Mouse (Mus musculus): Measurements from ENCODE around the gene Armcx6. TPM values are rescaled to one million over a fixed set of nuclear protein-coding genes. Genes with fewer than 3 reads are reported as not detected.
A peak's percentile ranks its signal among the peaks of the same experiment; 100 is the strongest.
"Not testable (repeated sequence)": the region's sequence is repeated elsewhere in the genome, so short reads cannot be mapped to it uniquely, and the experiment has no call there.

Armcx6 gene
- total and polyA plus RNA-seq, 2 experiments from 2014 or later: 7.7 to 7.8 TPM

GRCm38 (mm10) chrX:134739160-134739559, 12.1 kb downstream of the Armcx6 start:
- 42% methylated on average over 4 of the region's 4 CpGs for WGBS
- H3K4me2 ChIP-seq (ENCODE audit: low read depth, low read length): no peak overlapping the region
- no peak for DNase-seq (ENCODE audit: low spot score)

DNA sequence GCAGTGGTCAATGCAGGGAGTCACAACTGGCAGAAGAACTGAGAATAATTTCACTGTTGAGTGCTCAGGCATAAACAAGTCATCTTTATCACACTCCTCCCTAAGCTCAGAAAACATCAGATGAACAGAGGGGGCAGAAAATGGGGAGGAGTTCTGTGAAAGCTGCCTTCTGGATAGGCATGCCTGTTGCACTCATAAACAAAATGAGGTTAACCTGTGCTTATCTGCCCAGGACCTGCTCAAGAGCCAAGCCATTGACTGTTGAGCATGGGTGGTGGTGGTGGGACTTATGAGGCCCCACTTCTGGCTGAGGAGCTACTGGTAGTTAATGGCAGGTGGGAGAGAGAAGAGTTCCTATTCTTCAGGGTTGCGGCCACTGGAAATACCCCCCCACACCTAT, 13.4 kb downstream of the Armcx6 start:
- Histone ChIP-seq H3K9me3 (replicated peaks; ENCODE audit: control insufficient read depth, low read length) (no peaks in the 10 kb centered on the region), H3K4me3 (ENCODE audit: low read depth, low read length) (no peak overlapping the region), H3K27me3 (ENCODE audit: control insufficient read depth, insufficient read depth, low read length) (no peaks in the 10 kb centered on the region), H3K27ac (ENCODE audit: low read depth) (no peak overlapping the region), H3K4me1 (ENCODE audit: control insufficient read depth, insufficient read depth) (no peaks in the 10 kb centered on the region), H3K4me2 (ENCODE audit: low read depth, low read length) (no peak overlapping the region), H3K9ac (replicated peaks; ENCODE audit: low read depth, low read length) (no peak overlapping the region), H3K36me3 (replicated peaks; ENCODE audit: control insufficient read depth, insufficient read depth, low read length) (no peaks in the 10 kb centered on the region)
- ATAC-seq (ENCODE audit: insufficient read depth, low read depth): no peak
- no peak for TF ChIP-seq CTCF (IDR thresholded peaks at IDR 0.05; ENCODE audit: low read depth)
- no peak for TF ChIP-seq EP300 (IDR thresholded peaks at IDR 0.05; ENCODE audit: low read depth)
- DNase-seq (ENCODE audit: low spot score): no peak
- 93% methylated on average over 1 of the region's 1 CpGs for WGBS

More at GRCm38 (mm10) chrX:134739160-134739559, 12.1 kb downstream of the Armcx6 start:
- Histone ChIP-seq H3K4me1 (ENCODE audit: control insufficient read depth, insufficient read depth) (no peaks in the 10 kb centered on the region), H3K9me3 (replicated peaks; ENCODE audit: control insufficient read depth, low read length) (no peaks in the 10 kb centered on the region), H3K36me3 (replicated peaks; ENCODE audit: control insufficient read depth, insufficient read depth, low read length) (no peaks in the 10 kb centered on the region), H3K27ac (ENCODE audit: low read depth) (no peak overlapping the region), H3K27me3 (ENCODE audit: control insufficient read depth, insufficient read depth, low read length) (no peaks in the 10 kb centered on the region), H3K4me3 (ENCODE audit: low read depth, low read length) (no peak overlapping the region), H3K9ac (replicated peaks; ENCODE audit: low read depth, low read length) (no peak overlapping the region)
- TF ChIP-seq CTCF (IDR thresholded peaks at IDR 0.05; ENCODE audit: low read depth): no peak
- ATAC-seq (ENCODE audit: insufficient read depth, low read depth): no peak

- TF ChIP-seq CTCF (IDR thresholded peaks at IDR 0.05; ENCODE audit: low read depth) (peak; percentile 68), EP300 (IDR thresholded peaks at IDR 0.05; ENCODE audit: low read depth) (no peak)
- Histone ChIP-seq H3K4me1 (ENCODE audit: control insufficient read depth, insufficient read depth) (no peaks in the 10 kb centered on the region), H3K9me3 (replicated peaks; ENCODE audit: control insufficient read depth, low read length) (no peaks in the 10 kb centered on the region), H3K27me3 (ENCODE audit: control insufficient read depth, insufficient read depth, low read length) (no peaks in the 10 kb centered on the region), H3K4me3 (ENCODE audit: low read depth, low read length) (no peak overlapping the region), H3K4me2 (ENCODE audit: low read depth, low read length) (no peak overlapping the region), H3K36me3 (replicated peaks; ENCODE audit: control insufficient read depth, insufficient read depth, low read length) (no peaks in the 10 kb centered on the region), H3K27ac (ENCODE audit: low read depth) (peak overlapping the region; percentile 30; the same call in 1 of the 2 replicates), H3K9ac (replicated peaks; ENCODE audit: low read depth, low read length) (no peak overlapping the region)
- 32% methylated on average over 4 of the region's 4 CpGs for WGBS
- ATAC-seq (ENCODE audit: insufficient read depth, low read depth) (no peak), DNase-seq (ENCODE audit: low spot score) (peak; percentile 29)
These were observed 21.4 kb downstream of the Armcx6 start for GRCm38 (mm10) chrX:134729778-134730177.

DNA sequence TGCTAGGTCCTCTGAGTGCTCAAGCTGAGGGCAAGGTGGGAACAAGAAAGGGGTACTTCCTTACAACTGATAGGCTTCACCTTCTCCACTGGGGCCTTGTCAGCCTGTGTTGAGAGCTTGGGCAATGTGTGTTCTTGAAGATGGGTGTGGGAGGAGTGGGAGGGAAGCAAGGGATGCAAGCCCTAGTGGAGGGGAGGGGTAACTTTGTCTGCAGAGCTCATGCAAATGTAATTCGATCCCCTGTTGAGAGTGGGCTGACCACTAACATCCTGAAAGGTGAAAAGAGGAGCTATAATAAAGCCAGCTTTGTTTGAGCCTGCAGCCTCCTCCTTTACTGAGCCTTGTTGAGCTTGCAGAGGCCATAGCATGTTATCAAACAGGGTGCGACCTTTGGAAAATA, 27.5 kb downstream of the Armcx6 start:
- H3K4me3 ChIP-seq (ENCODE audit: low read depth, low read length); H3K27ac ChIP-seq (ENCODE audit: low read depth); H3K4me2 ChIP-seq (ENCODE audit: low read depth, low read length); ATAC-seq (ENCODE audit: insufficient read depth, low read depth); H3K27me3 ChIP-seq (ENCODE audit: control insufficient read depth, insufficient read depth, low read length); H3K9me3 ChIP-seq (replicated peaks; ENCODE audit: control insufficient read depth, low read length); H3K9ac ChIP-seq (replicated peaks; ENCODE audit: low read depth, low read length); DNase-seq (ENCODE audit: low spot score); H3K4me1 ChIP-seq (ENCODE audit: control insufficient read depth, insufficient read depth): not testable (repeated sequence)
- peaks cover 12% of the 10 kb centered on the region for H3K36me3 ChIP-seq (replicated peaks; ENCODE audit: control insufficient read depth, insufficient read depth, low read length)
- 59% methylated on average over 1 of the region's 2 CpGs for WGBS

DNA sequence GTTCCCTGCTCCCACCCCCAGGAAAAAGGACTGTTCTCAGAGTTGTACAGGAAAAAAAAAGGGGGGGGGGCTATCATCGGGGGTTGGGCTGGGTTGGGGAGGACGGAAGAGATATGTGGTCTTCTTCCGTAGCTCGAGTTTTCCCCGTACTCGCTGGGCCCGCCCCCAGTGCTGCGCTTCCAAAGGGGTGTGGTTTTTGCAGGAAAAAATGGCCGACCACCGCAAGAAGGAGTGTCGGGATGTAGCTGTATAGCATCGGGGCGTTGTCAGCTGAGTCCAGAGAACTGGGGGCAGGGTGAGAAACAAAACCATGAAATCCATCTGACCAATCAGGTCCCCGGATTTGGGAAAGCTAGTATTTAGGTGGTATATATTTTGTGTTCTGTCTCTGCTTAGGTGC, 32.7 kb downstream of the Armcx6 start:
- no peaks in the 10 kb centered on the region for H3K4me1 ChIP-seq (ENCODE audit: control insufficient read depth, insufficient read depth)
- H3K36me3 ChIP-seq (replicated peaks; ENCODE audit: control insufficient read depth, insufficient read depth, low read length): peaks cover 12% of the 10 kb centered on the region
- H3K9me3 ChIP-seq (replicated peaks; ENCODE audit: control insufficient read depth, low read length): no peaks in the 10 kb centered on the region
- TF ChIP-seq EP300 (IDR thresholded peaks at IDR 0.05; ENCODE audit: low read depth) (no peak), CTCF (IDR thresholded peaks at IDR 0.05; ENCODE audit: low read depth) (no peak)
- 20% methylated on average over 14 of the region's 14 CpGs for WGBS
- peak overlapping the region; percentile 91 for H3K27ac ChIP-seq (ENCODE audit: low read depth)
- peak overlapping the region; percentile 67 for H3K9ac ChIP-seq (replicated peaks; ENCODE audit: low read depth, low read length)
- DNase-seq (ENCODE audit: low spot score) (peak; percentile 63), ATAC-seq (ENCODE audit: insufficient read depth, low read depth) (peak; percentile 81)
- H3K4me2 ChIP-seq (ENCODE audit: low read depth, low read length): peak overlapping the region; percentile 62
- H3K27me3 ChIP-seq (ENCODE audit: control insufficient read depth, insufficient read depth, low read length): no peaks in the 10 kb centered on the region
- H3K4me3 ChIP-seq (ENCODE audit: low read depth, low read length): peak overlapping the region; percentile 62

- peak; percentile 93 for ATAC-seq (ENCODE audit: insufficient read depth, low read depth)
- H3K4me3 ChIP-seq (ENCODE audit: low read depth, low read length): peak within 1 kb of the TSS; percentile 62
- peak within 1 kb of the TSS; percentile 67 for H3K9ac ChIP-seq (replicated peaks; ENCODE audit: low read depth, low read length)
- H3K4me1 ChIP-seq (ENCODE audit: control insufficient read depth, insufficient read depth): no peaks in the 10 kb centered on the region
- H3K36me3 ChIP-seq (replicated peaks; ENCODE audit: control insufficient read depth, insufficient read depth, low read length): peaks cover 12% of the 10 kb centered on the region
- peak within 1 kb of the TSS; percentile 91 for H3K27ac ChIP-seq (ENCODE audit: low read depth)
- 11% methylated on average over 16 of the region's 16 CpGs for WGBS
- no peaks in the 10 kb centered on the region for H3K9me3 ChIP-seq (replicated peaks; ENCODE audit: control insufficient read depth, low read length)
- H3K4me2 ChIP-seq (ENCODE audit: low read depth, low read length): peak within 1 kb of the TSS; percentile 62
- no peaks in the 10 kb centered on the region for H3K27me3 ChIP-seq (ENCODE audit: control insufficient read depth, insufficient read depth, low read length)
- peak; percentile 64 for DNase-seq (ENCODE audit: low spot score)
- TF ChIP-seq EP300 (IDR thresholded peaks at IDR 0.05; ENCODE audit: low read depth): no peak
- TF ChIP-seq CTCF (IDR thresholded peaks at IDR 0.05; ENCODE audit: low read depth): no peak
These were observed 33.4 kb downstream of the Armcx6 start, which contains the start of gene Armcx1 for GRCm38 (mm10) chrX:134717752-134718308. Gene Armcx1, plus strand, starts transcription at chrX:134717963.

All from heart, postnatal 0 days (tissue).